Mouse (Mus musculus) liver, adult 2 months (tissue): ENCODE measurements around the gene Lef1.

Experiments used
- CTCF ChIP-seq: fragments of 200-500 bp; IDR thresholded peaks from 2 replicates; pipeline ENCODE4 v1.5.1; 2011; ENCODE audit warnings: low read depth, low read length, control low read depth
- POLR2A ChIP-seq: fragments of 200-500 bp; IDR thresholded peaks from 2 replicates; pipeline ENCODE4 v1.6.1; 2011; ENCODE audit warnings: low read length, control low read depth; ENCODE audit not compliant: insufficient read depth; ENCODE audit errors: extremely low read depth

- TF ChIP-seq CTCF, result no peak
- TF ChIP-seq POLR2A, result no peak
These were observed 97.6 kb downstream of the Lef1 start for GRCm38 (mm10) chr3:131207846-131208245.
